Mouse (Mus musculus) embryonic facial prominence, embryonic 15.5 days (tissue): Measurements from ENCODE around the gene Apbb2. TPM values are rescaled to one million over a fixed set of nuclear protein-coding genes. Genes with fewer than 3 reads are reported as not detected.
A peak's percentile ranks its signal among the peaks of the same experiment; 100 is the strongest.

Experiments
- ATAC-seq: fragments of 200-750 bp; cut with Nextera tagmentation; 2 replicates; pipeline ENCODE4 v1.8.0; 2017; ENCODE audit warnings: low read depth, moderate TSS enrichment; ENCODE audit not compliant: insufficient number of reproducible peaks, low FRiP score, low TSS enrichment
- H3K27ac ChIP-seq: fragments of 300-500 bp; sonication (generic); replicated peaks from 2 replicates; pipeline ENCODE4 v1.5.1; 2015; ENCODE audit warnings: mild to moderate bottlenecking, inconsistent platforms
- H3K27me3 ChIP-seq: fragments of 300-500 bp; sonication (generic); 2 replicates; pipeline ENCODE4 v1.6.1; 2015; ENCODE audit warnings: inconsistent platforms
- H3K36me3 ChIP-seq: fragments of 300-500 bp; sonication (generic); 2 replicates; pipeline ENCODE4 v1.6.1; 2015; ENCODE audit warnings: mild to moderate bottlenecking, inconsistent platforms
- H3K4me1 ChIP-seq: fragments of 300-500 bp; sonication (generic); 2 replicates; pipeline ENCODE4 v1.6.1; 2015; ENCODE audit warnings: inconsistent platforms
- H3K4me2 ChIP-seq: fragments of 300-500 bp; sonication (generic); replicated peaks from 2 replicates; pipeline ENCODE4 v1.6.1; 2015; ENCODE audit warnings: mild to moderate bottlenecking, inconsistent platforms
- H3K4me3 ChIP-seq: fragments of 300-500 bp; sonication (generic); replicated peaks from 2 replicates; pipeline ENCODE4 v1.5.1; 2015; ENCODE audit warnings: mild to moderate bottlenecking, inconsistent platforms
- H3K9ac ChIP-seq: fragments of 300-500 bp; sonication (generic); 2 replicates; pipeline ENCODE4 v1.6.1; 2015; ENCODE audit warnings: inconsistent platforms
- H3K9me3 ChIP-seq: fragments of 300-500 bp; sonication (generic); replicated peaks from 2 replicates; pipeline ENCODE4 v1.6.1; 2016; ENCODE audit warnings: inconsistent platforms
- WGBS: fragments of 180-500 bp; shearing (Covaris S2); methylation state at CpG from one replicate; pipeline ENCODE4 v1.1.7; 2015; 5-methylcytosine and 5-hydroxymethylcytosine counted together
- polyA plus RNA-seq: library from polyadenylated mRNA; unstranded; fragments of >200 nt; fragmentation: Nextera tagmentation; extraction: Ambion mirVana; gene quantifications from 2 replicates; pipeline ENCODE4 v1.2.1, GENCODE M21; 2015

Gene Apbb2
- polyA plus RNA-seq, 1 experiment from 2014 or later = 54.7 TPM

GRCm38 (mm10) chr5:66603223-66603622 is 15.4 kb downstream of the Apbb2 start:
- Histone ChIP-seq H3K4me1 (peaks cover 37% of the 10 kb centered on the region), H3K9ac (no peak overlapping the region), H3K4me2 (no peak overlapping the region; the same call in 1 of the 2 replicates), H3K4me3 (no peak overlapping the region), H3K36me3 (no peaks in the 10 kb centered on the region), H3K27me3 (no peaks in the 10 kb centered on the region), H3K9me3 (no peaks in the 10 kb centered on the region), H3K27ac (0 out of 2 replicates have a peak overlapping the region, but pooled peaks have one; percentile 30)
- WGBS = 31% methylated on average over 7 of the region's 7 CpGs
- no peak for ATAC-seq

GRCm38 (mm10) chr5:66602287-66602820 is 16.2 kb downstream of the Apbb2 start:
- Histone ChIP-seq H3K27ac (no peak overlapping the region), H3K27me3 (no peaks in the 10 kb centered on the region), H3K9me3 (no peaks in the 10 kb centered on the region), H3K9ac (no peak overlapping the region), H3K36me3 (no peaks in the 10 kb centered on the region), H3K4me2 (no peak overlapping the region), H3K4me3 (no peak overlapping the region), H3K4me1 (peaks cover 29% of the 10 kb centered on the region)
- whole genome bisulfite sequencing = 29% methylated on average over 9 of the region's 9 CpGs
- ATAC-seq = no peak

GRCm38 (mm10) chr5:66600415-66600814 is 18.2 kb downstream of the Apbb2 start:
- WGBS = 70% methylated on average over 8 of the region's 8 CpGs
- no peaks in the 10 kb centered on the region for H3K9me3 ChIP-seq
- H3K9ac ChIP-seq = no peak overlapping the region
- peaks cover 26% of the 10 kb centered on the region for H3K4me1 ChIP-seq
- no peaks in the 10 kb centered on the region for H3K27me3 ChIP-seq
- no peak overlapping the region for H3K27ac ChIP-seq
- H3K4me3 ChIP-seq = no peak overlapping the region
- no peak overlapping the region for H3K4me2 ChIP-seq
- no peaks in the 10 kb centered on the region for H3K36me3 ChIP-seq
- ATAC-seq = no peak

GRCm38 (mm10) chr5:66599888-66600287 is 18.7 kb downstream of the Apbb2 start:
- Histone ChIP-seq H3K36me3 (no peaks in the 10 kb centered on the region), H3K4me1 (peaks cover 29% of the 10 kb centered on the region), H3K27ac (no peak overlapping the region), H3K27me3 (no peaks in the 10 kb centered on the region), H3K4me2 (no peak overlapping the region), H3K9me3 (no peaks in the 10 kb centered on the region), H3K9ac (no peak overlapping the region), H3K4me3 (no peak overlapping the region)
- WGBS = 82% methylated on average over 9 of the region's 9 CpGs
- no peak for ATAC-seq

GRCm38 (mm10) chr5:66596296-66596695 is 22.3 kb downstream of the Apbb2 start:
- Histone ChIP-seq H3K4me2 (no peak overlapping the region), H3K27me3 (no peaks in the 10 kb centered on the region), H3K4me1 (peaks cover 19% of the 10 kb centered on the region), H3K9ac (no peak overlapping the region), H3K27ac (no peak overlapping the region), H3K4me3 (no peak overlapping the region), H3K36me3 (no peaks in the 10 kb centered on the region), H3K9me3 (no peaks in the 10 kb centered on the region)
- no peak for ATAC-seq
- 41% methylated on average over 3 of the region's 3 CpGs for WGBS

DNA sequence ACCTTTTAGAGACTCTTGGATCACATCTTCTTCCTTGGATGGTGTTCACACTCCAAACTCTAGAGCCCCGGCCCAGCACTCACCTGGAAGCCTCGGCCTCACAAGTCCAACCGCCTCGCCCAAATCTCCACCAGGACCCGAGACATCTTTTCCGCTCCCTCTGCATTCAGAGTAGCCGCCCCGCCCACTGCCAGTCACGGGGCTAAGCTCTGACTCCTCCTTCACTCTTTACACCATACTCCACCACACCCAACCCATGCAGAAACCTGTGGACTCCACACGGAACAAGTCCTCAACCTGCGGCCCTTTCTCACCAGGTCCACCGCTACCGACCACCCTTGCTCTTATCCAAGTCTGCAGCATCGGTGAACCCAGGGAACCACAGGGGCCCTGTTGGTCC is 23.7 kb downstream of the Apbb2 start:
- peaks cover 19% of the 10 kb centered on the region for H3K4me1 ChIP-seq
- H3K4me3 ChIP-seq = no peak overlapping the region
- no peaks in the 10 kb centered on the region for H3K27me3 ChIP-seq
- H3K27ac ChIP-seq = no peak overlapping the region
- H3K36me3 ChIP-seq = no peaks in the 10 kb centered on the region
- ATAC-seq = no peak
- H3K9ac ChIP-seq = no peak overlapping the region
- 81% methylated on average over 14 of the region's 14 CpGs for WGBS
- no peak overlapping the region for H3K4me2 ChIP-seq
- H3K9me3 ChIP-seq = no peaks in the 10 kb centered on the region

- 0 out of 2 replicates have a peak, but pooled peaks cover 5% of the 10 kb centered on the region for H3K36me3 ChIP-seq
- H3K9me3 ChIP-seq = no peaks in the 10 kb centered on the region
- no peaks in the 10 kb centered on the region for H3K27me3 ChIP-seq
- 0 out of 2 replicates have a peak overlapping the region, but pooled peaks have one; percentile 24 for H3K27ac ChIP-seq
- 42% methylated on average over 6 of the region's 6 CpGs for WGBS
- H3K4me1 ChIP-seq = peaks cover 24% of the 10 kb centered on the region
- H3K4me3 ChIP-seq = no peak overlapping the region
- no peak overlapping the region for H3K4me2 ChIP-seq
- ATAC-seq = no peak
- no peak overlapping the region for H3K9ac ChIP-seq
Measured at GRCm38 (mm10) chr5:66586236-66586745, 32.3 kb downstream of the Apbb2 start.

DNA sequence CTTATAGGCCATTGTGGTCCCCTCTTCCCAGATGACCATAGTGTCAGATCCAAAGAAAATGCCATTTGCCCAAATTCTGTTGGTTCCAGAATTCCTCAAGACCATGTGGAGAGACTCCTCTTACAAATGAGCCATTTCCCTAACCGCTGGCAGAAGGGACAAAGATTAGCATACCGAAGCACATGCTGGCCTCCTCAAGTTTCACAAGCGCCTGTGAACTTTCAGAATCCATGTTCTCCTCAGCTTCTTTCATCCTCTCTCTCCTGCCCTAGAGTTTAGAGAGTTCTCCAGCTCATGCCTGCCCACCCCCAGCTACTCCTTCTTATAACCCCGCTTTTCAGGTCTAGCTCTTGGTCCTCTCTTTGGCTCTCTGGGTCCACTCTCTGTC is 35.6 kb downstream of the Apbb2 start:
- Histone ChIP-seq H3K9ac (no peak overlapping the region; the same call in 1 of the 2 replicates), H3K9me3 (no peaks in the 10 kb centered on the region), H3K36me3 (no peaks in the 10 kb centered on the region), H3K4me3 (no peak overlapping the region), H3K27ac (peak overlapping the region; percentile 68; the same call in 1 of the 2 replicates), H3K4me2 (no peak overlapping the region), H3K4me1 (peaks cover 27% of the 10 kb centered on the region), H3K27me3 (no peaks in the 10 kb centered on the region)
- ATAC-seq = peak; percentile 48; the same call in 1 of the 2 replicates
- WGBS = 40% methylated on average over 4 of the region's 4 CpGs

DNA sequence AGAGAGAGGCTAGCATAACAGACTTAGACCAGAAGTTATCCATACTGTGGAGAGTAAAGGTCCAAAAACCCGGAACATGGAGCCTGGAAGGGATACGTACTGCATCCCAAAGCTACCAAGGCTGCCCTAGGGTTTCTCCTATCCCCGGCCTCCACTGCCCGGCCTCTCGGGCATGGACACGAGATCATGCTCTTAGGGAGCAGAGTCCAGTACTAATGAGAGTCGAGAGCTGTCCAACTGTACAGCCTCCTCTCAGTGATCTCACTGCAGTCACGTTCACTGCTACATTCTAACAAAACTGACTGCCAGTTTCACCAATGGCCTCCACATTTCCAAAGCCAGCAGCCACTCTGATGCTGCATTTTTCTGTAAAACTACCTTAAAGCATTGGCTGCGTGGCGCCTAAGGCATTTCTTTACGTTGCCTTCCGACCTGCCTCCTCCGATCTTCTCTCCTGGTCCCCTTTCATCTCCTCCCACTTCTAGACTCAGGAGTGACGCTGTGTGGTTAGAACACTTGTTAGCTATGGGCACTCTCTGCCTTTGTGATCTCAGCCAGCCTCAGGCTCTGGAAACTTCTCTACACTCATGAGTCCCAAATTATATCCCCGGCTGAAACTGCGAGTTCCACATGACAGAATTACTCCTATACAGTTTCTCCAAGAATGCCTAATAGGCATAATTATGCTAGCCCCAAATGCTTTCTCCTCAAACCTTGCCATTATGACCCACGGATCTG is 36.1 kb downstream of the Apbb2 start:
- ATAC-seq = peak; percentile 58
- Histone ChIP-seq H3K4me3 (no peak overlapping the region), H3K36me3 (no peaks in the 10 kb centered on the region), H3K27me3 (no peaks in the 10 kb centered on the region), H3K4me1 (peaks cover 27% of the 10 kb centered on the region), H3K9ac (no peak overlapping the region), H3K27ac (peak overlapping the region; percentile 68), H3K9me3 (no peaks in the 10 kb centered on the region), H3K4me2 (no peak overlapping the region)
- 59% methylated on average over 17 of the region's 17 CpGs for WGBS

GRCm38 (mm10) chr5:66579066-66579465 is 39.5 kb downstream of the Apbb2 start:
- Histone ChIP-seq H3K4me3 (no peak overlapping the region), H3K27me3 (no peaks in the 10 kb centered on the region), H3K36me3 (no peaks in the 10 kb centered on the region), H3K4me2 (no peak overlapping the region), H3K9ac (no peak overlapping the region), H3K27ac (no peak overlapping the region), H3K9me3 (no peaks in the 10 kb centered on the region), H3K4me1 (peaks cover 29% of the 10 kb centered on the region)
- 60% methylated on average over 4 of the region's 4 CpGs for WGBS
- no peak for ATAC-seq

GRCm38 (mm10) chr5:66576299-66576698 is 42.3 kb downstream of the Apbb2 start:
- Histone ChIP-seq H3K4me1 (peaks cover 18% of the 10 kb centered on the region), H3K27ac (no peak overlapping the region), H3K4me3 (no peak overlapping the region), H3K27me3 (no peaks in the 10 kb centered on the region), H3K9ac (no peak overlapping the region), H3K36me3 (no peaks in the 10 kb centered on the region), H3K9me3 (no peaks in the 10 kb centered on the region), H3K4me2 (no peak overlapping the region)
- 60% methylated on average over 9 of the region's 9 CpGs for WGBS
- no peak for ATAC-seq
